Mouse (Mus musculus) limb, embryonic 13.5 days (tissue): ENCODE results near the gene Dtnb. TPM values are rescaled to one million over a fixed set of nuclear protein-coding genes. Genes with fewer than 3 reads are reported as not detected.

Experiments
- ATAC-seq: fragments of 200-750 bp; cut with Nextera tagmentation; 2 replicates; pipeline ENCODE4 v1.8.0; 2017; ENCODE audit warnings: low read depth, moderate number of reproducible peaks, moderate TSS enrichment; ENCODE audit not compliant: low FRiP score
- H3K27ac ChIP-seq: fragments of 300-500 bp; sonication (generic); 2 replicates; pipeline ENCODE4 v1.5.1; 2015; ENCODE audit warnings: inconsistent platforms, mild to moderate bottlenecking, moderate library complexity
- H3K27me3 ChIP-seq: fragments of 300-500 bp; sonication (generic); 2 replicates; pipeline ENCODE4 v1.6.1; 2015; ENCODE audit warnings: mild to moderate bottlenecking, inconsistent platforms
- H3K36me3 ChIP-seq: fragments of 300-500 bp; sonication (generic); 2 replicates; pipeline ENCODE4 v1.6.1; 2015; ENCODE audit warnings: inconsistent platforms, mild to moderate bottlenecking, moderate library complexity
- H3K4me1 ChIP-seq: fragments of 300-500 bp; sonication (generic); 2 replicates; pipeline ENCODE4 v1.6.1; 2015; ENCODE audit warnings: inconsistent platforms
- H3K4me2 ChIP-seq: fragments of 300-500 bp; sonication (generic); replicated peaks from 2 replicates; pipeline ENCODE4 v1.6.1; 2015; ENCODE audit warnings: inconsistent platforms, mild to moderate bottlenecking, moderate library complexity
- H3K4me3 ChIP-seq: fragments of 300-500 bp; sonication (generic); 2 replicates; pipeline ENCODE4 v1.5.1; 2015; ENCODE audit warnings: moderate library complexity, mild to moderate bottlenecking, inconsistent platforms
- H3K9ac ChIP-seq: fragments of 300-500 bp; sonication (generic); 2 replicates; pipeline ENCODE4 v1.6.1; 2015; ENCODE audit warnings: mild to moderate bottlenecking, inconsistent platforms
- H3K9me3 ChIP-seq: fragments of 300-500 bp; sonication (generic); 2 replicates; pipeline ENCODE4 v1.6.1; 2016; ENCODE audit warnings: inconsistent platforms
- WGBS: fragments of 180-500 bp; shearing (Covaris S2); methylation state at CpG from one replicate; pipeline ENCODE4 v1.1.7; 2015; 5-methylcytosine and 5-hydroxymethylcytosine counted together
- polyA plus RNA-seq: library from polyadenylated mRNA; unstranded; fragments of >200 nt; fragmentation: Nextera tagmentation; extraction: Ambion mirVana; gene quantifications from 2 replicates; pipeline ENCODE4 v1.2.1, GENCODE M21; 2015

Dtnb gene
- polyA plus RNA-seq, 1 experiment from 2014 or later = 36.9 TPM

DNA sequence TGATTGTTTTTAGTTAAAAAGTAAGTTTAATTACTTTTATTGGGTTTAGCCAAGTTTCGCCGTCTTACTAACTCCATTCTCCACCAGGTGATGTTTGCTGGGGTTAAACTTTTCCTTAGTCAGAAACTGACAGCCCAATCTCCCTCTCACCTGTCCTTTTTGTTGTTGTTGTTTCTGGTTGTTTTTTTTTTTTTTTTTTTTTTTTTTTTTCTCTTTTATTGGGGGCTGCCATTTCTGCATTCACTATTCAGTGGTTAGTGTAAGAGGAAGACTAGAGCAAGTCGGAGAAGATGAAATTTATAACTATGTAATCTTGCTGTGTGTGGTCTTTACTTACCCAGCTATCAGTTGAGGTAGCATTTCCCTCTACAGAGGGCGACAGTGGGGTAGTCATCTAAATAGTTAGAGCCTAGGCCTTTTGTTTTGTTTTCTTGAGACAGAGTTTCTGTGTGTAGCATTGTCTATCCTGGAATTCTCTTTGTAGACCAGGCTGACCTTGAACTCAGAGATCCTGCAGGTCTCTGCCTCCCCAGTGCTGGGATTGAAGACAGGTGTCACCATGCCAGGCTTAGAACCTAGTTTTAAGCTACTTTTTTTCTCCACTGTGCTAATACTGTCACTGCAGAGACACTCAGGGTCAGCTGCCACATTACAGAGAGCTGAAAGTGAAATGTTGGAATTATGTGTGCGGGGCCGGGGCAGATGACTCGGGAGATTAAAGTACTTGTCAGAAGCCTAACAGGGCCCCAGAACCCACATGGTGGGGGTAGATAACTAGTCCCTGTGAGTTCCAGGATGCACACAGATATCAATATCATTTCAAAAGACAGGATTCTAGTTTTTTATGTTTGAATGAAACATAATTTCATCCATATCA, 46.2 kb downstream of the Dtnb start:
- no peaks in the 10 kb centered on the region for H3K27me3 ChIP-seq
- H3K9ac ChIP-seq = no peak overlapping the region
- H3K27ac ChIP-seq = no peak overlapping the region
- H3K4me1 ChIP-seq = no peaks in the 10 kb centered on the region
- H3K9me3 ChIP-seq = no peaks in the 10 kb centered on the region
- no peak for ATAC-seq
- H3K4me2 ChIP-seq = no peak overlapping the region
- WGBS = 88% methylated on average over 7 of the region's 7 CpGs
- peaks cover 16% of the 10 kb centered on the region for H3K36me3 ChIP-seq
- no peak overlapping the region for H3K4me3 ChIP-seq

GRCm38 (mm10) chr12:3619021-3619367, 46.8 kb downstream of the Dtnb start:
- Histone ChIP-seq H3K27me3 (no peaks in the 10 kb centered on the region), H3K9ac (no peak overlapping the region), H3K4me1 (no peaks in the 10 kb centered on the region), H3K4me3 (no peak overlapping the region), H3K36me3 (peaks cover 16% of the 10 kb centered on the region), H3K9me3 (no peaks in the 10 kb centered on the region), H3K27ac (no peak overlapping the region), H3K4me2 (no peak overlapping the region)
- 95% methylated on average over 3 of the region's 3 CpGs for WGBS
- no peak for ATAC-seq

DNA sequence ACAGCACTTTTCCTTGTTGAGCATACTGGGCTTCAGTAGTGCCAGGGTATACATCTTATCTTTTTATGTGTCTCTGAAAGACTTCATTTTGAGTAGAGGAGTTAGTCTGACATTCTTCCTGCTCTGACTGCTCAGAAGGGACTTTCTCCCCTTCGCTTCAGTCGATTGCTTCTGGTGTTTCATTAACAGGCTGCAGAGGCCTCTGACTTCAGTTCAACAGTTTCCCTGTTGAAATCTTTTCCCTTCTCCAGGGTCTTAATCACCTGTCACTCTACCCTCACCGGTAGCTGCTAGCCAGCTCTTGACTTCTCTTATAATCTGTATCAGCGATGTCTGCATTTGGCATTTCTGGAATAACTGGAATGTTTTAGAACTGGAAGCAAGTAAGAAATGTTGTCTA, 54.7 kb downstream of the Dtnb start:
- no peak overlapping the region for H3K9ac ChIP-seq
- ATAC-seq = no peak
- peaks cover 3% of the 10 kb centered on the region; the same call in 1 of the 2 replicates for H3K36me3 ChIP-seq
- H3K4me3 ChIP-seq = no peak overlapping the region
- H3K4me1 ChIP-seq = no peaks in the 10 kb centered on the region
- H3K9me3 ChIP-seq = no peaks in the 10 kb centered on the region
- H3K27ac ChIP-seq = no peak overlapping the region
- no peak overlapping the region for H3K4me2 ChIP-seq
- 69% methylated on average over 4 of the region's 4 CpGs for WGBS
- no peaks in the 10 kb centered on the region for H3K27me3 ChIP-seq

DNA sequence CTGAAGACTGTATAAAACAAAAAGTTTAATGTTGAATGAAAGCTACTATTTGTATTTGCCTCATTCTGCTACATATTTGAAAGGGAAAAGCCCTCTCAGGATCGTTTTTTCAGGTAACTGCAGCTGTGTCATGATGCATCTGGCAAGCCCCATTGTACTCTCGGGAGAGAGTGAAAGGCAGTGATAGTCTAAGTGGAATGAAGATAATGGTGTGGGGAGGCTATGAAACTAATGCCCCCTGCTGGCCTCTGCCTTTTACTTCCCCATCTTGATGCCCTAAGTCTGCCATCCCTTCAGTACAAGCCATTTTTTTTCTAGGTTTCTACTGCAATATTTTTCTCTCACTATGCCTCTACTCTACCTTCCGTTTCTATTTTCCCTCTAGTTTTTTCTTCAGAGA, 69.8 kb downstream of the Dtnb start:
- Histone ChIP-seq H3K4me3 (no peak overlapping the region), H3K27me3 (no peaks in the 10 kb centered on the region), H3K4me1 (no peaks in the 10 kb centered on the region), H3K36me3 (peaks cover 5% of the 10 kb centered on the region; the same call in 1 of the 2 replicates), H3K27ac (no peak overlapping the region), H3K9ac (no peak overlapping the region), H3K4me2 (no peak overlapping the region), H3K9me3 (no peaks in the 10 kb centered on the region)
- 53% methylated on average over 3 of the region's 3 CpGs for WGBS
- no peak for ATAC-seq

- Histone ChIP-seq H3K27me3 (no peaks in the 10 kb centered on the region), H3K9me3 (no peaks in the 10 kb centered on the region), H3K4me3 (no peak overlapping the region), H3K27ac (no peak overlapping the region), H3K4me1 (no peaks in the 10 kb centered on the region), H3K36me3 (peaks cover 22% of the 10 kb centered on the region), H3K4me2 (no peak overlapping the region), H3K9ac (no peak overlapping the region)
- ATAC-seq = no peak
- 88% methylated on average over 7 of the region's 7 CpGs for WGBS
Measured at GRCm38 (mm10) chr12:3656799-3657198, 84.6 kb downstream of the Dtnb start.

GRCm38 (mm10) chr12:3657234-3657633, 85.1 kb downstream of the Dtnb start:
- Histone ChIP-seq H3K4me2 (no peak overlapping the region), H3K4me1 (no peaks in the 10 kb centered on the region), H3K4me3 (no peak overlapping the region), H3K36me3 (peaks cover 22% of the 10 kb centered on the region), H3K9me3 (no peaks in the 10 kb centered on the region), H3K27ac (no peak overlapping the region), H3K27me3 (no peaks in the 10 kb centered on the region), H3K9ac (no peak overlapping the region)
- no peak for ATAC-seq
- 93% methylated on average over 4 of the region's 4 CpGs for WGBS

DNA sequence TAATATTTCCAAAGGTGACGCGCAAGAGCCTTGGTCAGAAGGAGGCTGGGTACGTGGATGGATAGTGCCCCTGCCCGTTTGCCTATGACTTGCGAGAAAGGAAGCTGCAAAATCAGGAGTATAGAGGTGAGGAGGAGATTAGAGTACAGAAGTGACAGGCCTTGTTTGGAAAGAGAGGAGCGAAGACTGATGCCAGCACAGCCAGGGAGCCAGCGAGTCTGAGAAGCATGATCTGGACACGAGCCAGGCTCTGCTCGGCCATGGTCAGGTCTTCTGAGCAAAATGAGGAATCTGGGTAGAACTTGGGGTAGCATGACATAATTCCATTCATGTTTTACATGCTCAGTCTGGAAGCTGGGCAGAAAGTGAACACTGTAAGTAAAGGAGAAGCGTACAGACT, 85.6 kb downstream of the Dtnb start:
- no peak overlapping the region for H3K4me2 ChIP-seq
- no peaks in the 10 kb centered on the region for H3K4me1 ChIP-seq
- WGBS = 88% methylated on average over 10 of the region's 10 CpGs
- H3K27ac ChIP-seq = no peak overlapping the region
- no peak overlapping the region for H3K4me3 ChIP-seq
- H3K36me3 ChIP-seq = peaks cover 25% of the 10 kb centered on the region
- no peak overlapping the region for H3K9ac ChIP-seq
- ATAC-seq = no peak
- no peaks in the 10 kb centered on the region for H3K9me3 ChIP-seq
- H3K27me3 ChIP-seq = no peaks in the 10 kb centered on the region

DNA sequence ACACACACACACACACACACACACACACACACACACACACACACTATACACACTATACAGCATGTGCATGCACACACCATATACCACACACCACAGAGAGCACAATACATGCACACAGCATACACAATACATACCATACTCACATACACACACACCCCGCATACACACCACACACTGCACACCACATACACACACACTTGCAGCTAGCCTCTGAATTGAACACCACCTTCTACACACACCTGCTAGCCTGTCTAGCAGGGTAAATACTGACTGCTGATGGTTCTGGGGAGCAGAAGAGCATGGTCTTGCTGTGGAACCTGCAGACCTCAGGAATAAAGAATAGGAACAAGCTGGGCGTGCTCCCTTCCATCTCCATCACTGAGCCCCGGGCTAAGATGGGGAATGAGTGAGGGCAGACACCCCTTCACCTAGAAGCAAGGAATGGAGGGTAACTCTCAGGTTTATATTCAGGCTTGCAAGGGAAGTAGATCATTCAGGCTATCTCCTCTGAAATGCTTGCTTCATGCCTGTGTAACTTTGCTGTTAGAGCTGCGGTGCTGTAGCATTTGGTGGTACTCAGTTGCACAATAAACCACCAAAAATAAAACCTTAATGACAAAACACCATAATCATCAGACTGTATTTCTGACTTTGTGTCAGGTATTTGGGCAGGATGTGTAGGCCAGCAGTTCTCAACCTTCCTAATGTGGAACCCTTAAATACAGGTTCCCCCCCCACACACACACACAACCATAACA, 87.6 kb downstream of the Dtnb start:
- no peaks in the 10 kb centered on the region for H3K9me3 ChIP-seq
- H3K36me3 ChIP-seq = peaks cover 32% of the 10 kb centered on the region
- no peak overlapping the region for H3K4me2 ChIP-seq
- no peaks in the 10 kb centered on the region for H3K27me3 ChIP-seq
- no peak for ATAC-seq
- no peak overlapping the region for H3K9ac ChIP-seq
- WGBS = 90% methylated on average over 4 of the region's 4 CpGs
- H3K4me3 ChIP-seq = no peak overlapping the region
- H3K4me1 ChIP-seq = no peaks in the 10 kb centered on the region
- H3K27ac ChIP-seq = no peak overlapping the region

DNA sequence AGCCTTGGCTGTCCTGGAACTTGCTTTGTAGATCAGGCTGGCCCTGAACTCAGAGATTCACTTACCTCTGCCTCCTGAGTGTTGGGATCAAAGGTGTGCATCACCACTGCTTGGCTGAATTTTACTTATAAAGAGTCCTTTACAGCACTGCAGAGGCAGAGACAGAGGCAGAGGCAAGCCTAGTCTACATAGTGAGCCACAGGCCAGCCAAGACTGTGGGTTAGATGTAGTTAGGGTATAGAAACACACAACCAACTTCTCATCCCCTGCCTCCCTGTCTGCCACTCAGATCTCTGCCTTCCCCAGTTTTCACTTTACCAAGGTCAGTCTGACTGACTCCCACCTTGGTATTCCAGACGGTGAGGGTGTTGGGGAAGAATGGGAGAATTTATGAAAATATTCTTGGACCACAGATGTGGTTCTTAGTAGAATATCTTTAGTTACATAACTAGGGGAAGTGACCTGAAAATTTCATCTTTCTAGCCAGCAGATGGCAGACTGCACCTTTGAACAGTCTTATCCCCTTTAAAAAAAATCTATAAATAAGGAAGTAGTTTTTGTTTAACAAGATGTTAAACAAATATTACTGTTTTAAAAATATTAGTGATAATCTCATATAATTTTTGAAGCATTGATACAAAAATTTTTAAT, 88.9 kb downstream of the Dtnb start:
- no peaks in the 10 kb centered on the region for H3K27me3 ChIP-seq
- 63% methylated on average over 1 of the region's 1 CpGs for WGBS

GRCm38 (mm10) chr12:3662660-3663059, 90.5 kb downstream of the Dtnb start:
- Histone ChIP-seq H3K4me1 (no peaks in the 10 kb centered on the region), H3K36me3 (peaks cover 27% of the 10 kb centered on the region), H3K9ac (no peak overlapping the region), H3K27me3 (no peaks in the 10 kb centered on the region), H3K9me3 (no peaks in the 10 kb centered on the region), H3K4me2 (no peak overlapping the region), H3K4me3 (no peak overlapping the region), H3K27ac (no peak overlapping the region)
- no peak for ATAC-seq

More for the DNA sequence above, 88.9 kb downstream of the Dtnb start:
- H3K9ac ChIP-seq = no peak overlapping the region
- no peaks in the 10 kb centered on the region for H3K4me1 ChIP-seq
- H3K9me3 ChIP-seq = no peaks in the 10 kb centered on the region
- no peak overlapping the region for H3K4me2 ChIP-seq
- H3K36me3 ChIP-seq = peaks cover 32% of the 10 kb centered on the region
- no peak for ATAC-seq
- no peak overlapping the region for H3K27ac ChIP-seq
- no peak overlapping the region for H3K4me3 ChIP-seq

DNA sequence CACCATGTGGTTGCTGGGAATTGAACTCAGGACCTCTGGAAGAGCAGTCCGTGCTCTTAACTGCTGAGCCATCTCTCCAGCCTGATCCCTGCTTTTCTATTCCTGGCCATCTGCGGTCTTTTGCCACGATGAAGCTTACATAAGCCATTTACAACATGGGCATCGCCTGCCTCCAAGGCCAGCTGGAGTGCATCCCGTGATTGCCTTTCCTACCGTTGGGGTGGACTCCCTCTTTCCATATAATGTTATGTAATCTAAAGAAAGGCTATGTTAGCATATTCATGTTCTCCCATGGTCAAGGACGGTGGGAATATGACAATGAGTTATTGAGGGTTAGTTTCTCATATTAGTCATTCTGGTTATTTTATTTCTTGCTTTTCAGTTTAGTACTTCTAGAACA, 91.2 kb downstream of the Dtnb start:
- Histone ChIP-seq H3K4me1 (no peaks in the 10 kb centered on the region), H3K4me3 (no peak overlapping the region), H3K27me3 (no peaks in the 10 kb centered on the region), H3K36me3 (peaks cover 21% of the 10 kb centered on the region; the same call in 1 of the 2 replicates), H3K9ac (no peak overlapping the region), H3K9me3 (no peaks in the 10 kb centered on the region), H3K4me2 (no peak overlapping the region), H3K27ac (no peak overlapping the region)
- WGBS = 91% methylated on average over 7 of the region's 7 CpGs
- ATAC-seq = no peak

DNA sequence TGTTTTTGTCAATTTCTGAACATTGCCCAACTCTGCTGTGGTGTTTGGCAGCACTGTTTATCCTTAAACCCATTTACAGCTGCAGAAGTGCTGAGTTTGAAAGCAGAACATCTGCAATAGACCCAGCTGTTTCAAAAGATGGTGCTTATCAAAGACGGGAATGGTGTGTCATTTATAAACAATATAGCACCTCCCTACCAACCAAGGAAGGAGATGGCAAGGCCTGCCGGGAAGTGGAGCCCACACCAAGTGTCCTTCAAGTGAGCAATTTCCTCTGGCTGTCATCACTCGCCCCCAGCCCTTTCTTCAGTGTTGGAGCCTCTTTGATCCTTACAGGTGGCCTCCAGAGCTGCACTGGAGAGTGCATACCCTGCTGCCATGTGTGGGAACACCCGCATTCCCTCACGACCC, 97.8 kb downstream of the Dtnb start:
- H3K4me2 ChIP-seq = no peak overlapping the region
- H3K9ac ChIP-seq = no peak overlapping the region
- H3K27ac ChIP-seq = no peak overlapping the region
- peaks cover 7% of the 10 kb centered on the region; the same call in 1 of the 2 replicates for H3K4me1 ChIP-seq
- peaks cover 7% of the 10 kb centered on the region for H3K36me3 ChIP-seq
- no peak for ATAC-seq
- H3K27me3 ChIP-seq = no peaks in the 10 kb centered on the region
- H3K4me3 ChIP-seq = no peak overlapping the region
- H3K9me3 ChIP-seq = peaks cover 7% of the 10 kb centered on the region; the same call in 1 of the 2 replicates
- 32% methylated on average over 5 of the region's 5 CpGs for WGBS
